Mouse (Mus musculus) heart, embryonic 15.5 days (tissue): ENCODE measurements around the gene Ect2. TPM values are rescaled to one million over a fixed set of nuclear protein-coding genes. Genes with fewer than 3 reads are reported as not detected.

Experiments
- ATAC-seq: fragments of 200-750 bp; cut with Nextera tagmentation; replicated peaks from 2 replicates; pipeline ENCODE4 v1.8.0; 2017; ENCODE audit warnings: low read depth, moderate TSS enrichment; ENCODE audit not compliant: insufficient number of reproducible peaks, insufficient read depth, low FRiP score
- H3K27ac ChIP-seq: fragments of 300-500 bp; sonication (generic); 2 replicates; pipeline ENCODE4 v1.5.1; 2015; ENCODE audit warnings: mild to moderate bottlenecking, inconsistent platforms
- H3K27me3 ChIP-seq: fragments of 300-500 bp; sonication (generic); 2 replicates; pipeline ENCODE4 v1.6.1; 2015; ENCODE audit warnings: inconsistent platforms
- H3K36me3 ChIP-seq: fragments of 300-500 bp; sonication (generic); 2 replicates; pipeline ENCODE4 v1.6.1; 2015; ENCODE audit warnings: mild to moderate bottlenecking, inconsistent platforms
- H3K4me1 ChIP-seq: fragments of 300-500 bp; sonication (generic); replicated peaks from 2 replicates; pipeline ENCODE4 v1.6.1; 2015; ENCODE audit warnings: inconsistent platforms
- H3K4me2 ChIP-seq: fragments of 300-500 bp; sonication (generic); 2 replicates; pipeline ENCODE4 v1.6.1; 2015; ENCODE audit warnings: inconsistent platforms, mild to moderate bottlenecking, moderate library complexity
- H3K4me3 ChIP-seq: fragments of 300-500 bp; sonication (generic); 2 replicates; pipeline ENCODE4 v1.5.1; 2015; ENCODE audit warnings: mild to moderate bottlenecking, inconsistent platforms
- H3K9ac ChIP-seq: fragments of 300-500 bp; sonication (generic); 2 replicates; pipeline ENCODE4 v1.6.1; 2015; ENCODE audit warnings: mild to moderate bottlenecking, inconsistent platforms
- H3K9me3 ChIP-seq: fragments of 300-500 bp; sonication (generic); replicated peaks from 2 replicates; pipeline ENCODE4 v1.6.1; 2016; ENCODE audit warnings: inconsistent platforms
- WGBS: fragments of 180-500 bp; shearing (Covaris S2); methylation state at CpG from one replicate; pipeline ENCODE4 v1.1.7; 2015; ENCODE audit warnings: mixed read lengths; 5-methylcytosine and 5-hydroxymethylcytosine counted together
- polyA plus RNA-seq: library from polyadenylated mRNA; unstranded; fragments of >200 nt; fragmentation: Nextera tagmentation; extraction: Ambion mirVana; gene quantifications from 2 replicates; pipeline ENCODE4 v1.2.1, GENCODE M21; 2015

Ect2 gene
- polyA plus RNA-seq, 1 experiment from 2014 or later = 40.5 TPM

DNA sequence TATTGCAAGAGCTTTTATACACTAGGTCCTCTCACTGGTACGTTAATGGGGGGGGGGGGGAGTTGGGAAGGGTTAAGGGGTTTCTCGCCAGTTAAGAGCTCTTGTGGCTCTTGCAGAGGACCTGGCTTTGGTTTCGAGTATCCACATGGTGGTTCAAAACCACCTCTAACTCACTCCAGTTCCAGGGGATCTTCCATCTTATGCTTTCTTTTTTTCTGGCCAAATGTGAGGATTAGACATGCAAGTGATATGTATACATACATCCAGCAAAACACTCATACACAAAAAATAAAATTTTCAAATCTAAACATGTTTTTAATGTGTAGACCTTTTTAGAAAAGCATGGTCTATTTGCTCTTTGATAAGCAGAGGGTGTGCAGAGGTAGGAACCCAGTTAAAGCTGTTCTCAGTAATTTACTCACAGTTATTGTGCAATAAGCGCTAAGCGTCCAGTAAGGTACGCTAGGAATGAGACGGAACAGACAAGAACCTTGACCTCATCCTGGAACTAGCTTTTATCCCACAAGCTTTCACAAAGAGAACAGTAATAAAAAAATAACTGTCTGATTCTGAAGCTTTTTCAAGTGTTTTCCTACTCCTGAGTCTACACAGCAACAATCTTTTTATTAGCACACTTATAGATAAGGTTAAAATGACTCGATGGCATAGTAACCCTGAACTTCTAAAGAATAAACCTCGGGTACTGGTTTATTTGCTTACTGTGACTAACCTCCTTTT lies 2.3 kb upstream of the Ect2 start:
- Histone ChIP-seq H3K27ac (peak overlapping the region; percentile 83), H3K27me3 (no peaks in the 10 kb centered on the region), H3K4me3 (no peak overlapping the region), H3K9ac (no peak overlapping the region), H3K4me1 (peaks cover 27% of the 10 kb centered on the region), H3K36me3 (no peaks in the 10 kb centered on the region), H3K4me2 (no peak overlapping the region), H3K9me3 (no peaks in the 10 kb centered on the region)
- 64% methylated on average over 9 of the region's 9 CpGs for WGBS
- no peak for ATAC-seq

- Histone ChIP-seq H3K36me3 (0 out of 2 replicates have a peak, but pooled peaks cover under 1% of the 10 kb centered on the region), H3K9ac (no peak overlapping the region), H3K27ac (peak overlapping the region; percentile 83), H3K4me2 (peak overlapping the region; percentile 5; the same call in 1 of the 2 replicates), H3K4me3 (no peak overlapping the region), H3K4me1 (peaks cover 27% of the 10 kb centered on the region), H3K9me3 (no peaks in the 10 kb centered on the region), H3K27me3 (no peaks in the 10 kb centered on the region)
- 21% methylated on average over 6 of the region's 6 CpGs for WGBS
- no peak for ATAC-seq
Observed at GRCm38 (mm10) chr3:27155051-27155855, 1.6 kb upstream of the Ect2 start.

GRCm38 (mm10) chr3:27154280-27154679 lies 602 bp upstream of the Ect2 start:
- H3K9ac ChIP-seq = peak overlapping the region; percentile 51

GRCm38 (mm10) chr3:27153191-27153671 lies 447 bp downstream of the Ect2 start:
- Histone ChIP-seq H3K4me3 (peak overlapping the region; percentile 97), H3K9ac (peak overlapping the region; percentile 82), H3K9me3 (no peaks in the 10 kb centered on the region), H3K4me2 (peak overlapping the region; percentile 72), H3K27ac (peak overlapping the region; percentile 76), H3K4me1 (peaks cover 27% of the 10 kb centered on the region), H3K27me3 (no peaks in the 10 kb centered on the region), H3K36me3 (peaks cover 18% of the 10 kb centered on the region; the same call in 1 of the 2 replicates)
- ATAC-seq = peak; percentile 31
- under 1% methylated on average over 31 of the region's 31 CpGs for WGBS

More at GRCm38 (mm10) chr3:27154280-27154679, 602 bp upstream of the Ect2 start:
- peaks cover 27% of the 10 kb centered on the region for H3K4me1 ChIP-seq
- no peaks in the 10 kb centered on the region for H3K27me3 ChIP-seq
- H3K27ac ChIP-seq = peak overlapping the region; percentile 83
- H3K36me3 ChIP-seq = 0 out of 2 replicates have a peak, but pooled peaks cover 9% of the 10 kb centered on the region
- 50% methylated on average over 2 of the region's 2 CpGs for WGBS
- no peaks in the 10 kb centered on the region for H3K9me3 ChIP-seq
- H3K4me3 ChIP-seq = peak overlapping the region; percentile 97
- H3K4me2 ChIP-seq = peak overlapping the region; percentile 72
- ATAC-seq = no peak

DNA sequence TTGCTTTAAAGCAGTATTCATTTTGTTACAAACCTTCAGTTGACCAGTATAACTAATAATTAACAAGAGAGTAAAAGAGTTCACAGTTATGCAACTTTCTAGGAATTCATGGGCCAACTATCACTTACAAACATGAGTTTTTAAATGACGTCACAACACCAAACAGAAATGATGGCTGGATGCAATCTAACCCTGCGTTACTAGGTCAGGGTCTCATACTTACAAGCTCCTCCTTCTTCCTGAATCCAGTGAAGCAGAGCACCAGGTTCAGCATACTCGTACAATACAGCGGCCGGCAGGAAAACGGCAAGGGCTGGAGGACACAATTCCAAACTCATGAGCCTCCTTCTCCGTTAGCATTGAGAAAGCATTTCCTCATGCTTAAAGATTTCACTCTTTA lies 7.9 kb downstream of the Ect2 start:
- Histone ChIP-seq H3K9ac (no peak overlapping the region), H3K4me1 (no peaks in the 10 kb centered on the region), H3K4me3 (no peak overlapping the region), H3K36me3 (peaks cover 55% of the 10 kb centered on the region), H3K27me3 (no peaks in the 10 kb centered on the region), H3K27ac (no peak overlapping the region), H3K4me2 (no peak overlapping the region), H3K9me3 (no peaks in the 10 kb centered on the region)
- WGBS = 91% methylated on average over 7 of the region's 7 CpGs
- ATAC-seq = no peak

- Histone ChIP-seq H3K4me1 (no peaks in the 10 kb centered on the region), H3K27ac (no peak overlapping the region), H3K9me3 (no peaks in the 10 kb centered on the region), H3K4me3 (no peak overlapping the region), H3K9ac (no peak overlapping the region), H3K36me3 (peaks cover 56% of the 10 kb centered on the region), H3K27me3 (no peaks in the 10 kb centered on the region), H3K4me2 (no peak overlapping the region)
- ATAC-seq = no peak
- 87% methylated on average over 7 of the region's 7 CpGs for WGBS
Observed at GRCm38 (mm10) chr3:27143570-27143969, 10.1 kb downstream of the Ect2 start.

- Histone ChIP-seq H3K4me1 (no peaks in the 10 kb centered on the region), H3K27me3 (no peaks in the 10 kb centered on the region), H3K9ac (no peak overlapping the region), H3K9me3 (no peaks in the 10 kb centered on the region), H3K4me2 (no peak overlapping the region), H3K27ac (no peak overlapping the region), H3K4me3 (no peak overlapping the region), H3K36me3 (peaks cover 72% of the 10 kb centered on the region)
- ATAC-seq = no peak
- 83% methylated on average over 8 of the region's 8 CpGs for WGBS
Observed at GRCm38 (mm10) chr3:27140101-27140500, 13.6 kb downstream of the Ect2 start.

DNA sequence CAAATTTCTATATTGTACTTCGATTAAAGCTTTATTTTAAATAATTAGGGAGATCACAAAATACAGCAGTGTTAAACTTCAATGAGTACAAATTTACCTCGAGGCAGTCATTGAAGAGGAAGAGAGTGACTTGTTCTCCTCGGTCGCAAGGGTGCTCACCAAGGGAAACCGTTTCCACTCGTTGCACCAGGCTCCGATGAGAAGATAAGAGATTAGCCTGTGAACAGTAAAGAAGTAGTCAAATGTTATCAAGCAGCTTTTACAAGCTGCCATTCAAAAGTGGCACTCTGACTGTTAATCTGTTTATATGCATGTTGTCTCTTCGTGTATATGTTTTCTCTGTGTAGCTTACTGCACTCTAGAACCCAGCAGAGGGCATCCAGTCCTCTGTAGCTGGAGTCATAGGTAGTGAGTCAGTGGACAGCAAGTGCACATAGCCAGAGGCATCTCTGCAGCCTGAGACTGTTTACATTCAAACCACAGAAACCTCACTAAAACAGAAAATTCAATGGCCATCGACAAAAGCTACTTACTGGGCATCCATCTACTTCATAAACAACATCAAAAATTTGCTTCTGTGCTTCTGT lies 31.7 kb downstream of the Ect2 start:
- peaks cover 53% of the 10 kb centered on the region for H3K36me3 ChIP-seq
- H3K27ac ChIP-seq = no peak overlapping the region
- H3K27me3 ChIP-seq = no peaks in the 10 kb centered on the region
- no peak overlapping the region for H3K9ac ChIP-seq
- H3K4me3 ChIP-seq = no peak overlapping the region
- no peak overlapping the region for H3K4me2 ChIP-seq
- WGBS = 75% methylated on average over 9 of the region's 9 CpGs
- no peak for ATAC-seq
- H3K9me3 ChIP-seq = no peaks in the 10 kb centered on the region
- no peaks in the 10 kb centered on the region for H3K4me1 ChIP-seq

- Histone ChIP-seq H3K36me3 (peaks cover 54% of the 10 kb centered on the region), H3K4me2 (no peak overlapping the region), H3K27me3 (no peaks in the 10 kb centered on the region), H3K27ac (no peak overlapping the region), H3K4me1 (no peaks in the 10 kb centered on the region), H3K9me3 (no peaks in the 10 kb centered on the region), H3K4me3 (no peak overlapping the region), H3K9ac (no peak overlapping the region)
- WGBS = 85% methylated on average over 6 of the region's 6 CpGs
- no peak for ATAC-seq
Observed at GRCm38 (mm10) chr3:27120932-27121331, 32.7 kb downstream of the Ect2 start.

GRCm38 (mm10) chr3:27118227-27118626 lies 35.5 kb downstream of the Ect2 start:
- no peak for ATAC-seq
- Histone ChIP-seq H3K4me2 (no peak overlapping the region), H3K27ac (no peak overlapping the region), H3K9ac (no peak overlapping the region), H3K27me3 (no peaks in the 10 kb centered on the region), H3K4me1 (no peaks in the 10 kb centered on the region), H3K36me3 (peaks cover 60% of the 10 kb centered on the region), H3K9me3 (no peaks in the 10 kb centered on the region), H3K4me3 (no peak overlapping the region)
- 67% methylated on average over 4 of the region's 4 CpGs for WGBS

- no peak overlapping the region for H3K4me3 ChIP-seq
- H3K27me3 ChIP-seq = no peaks in the 10 kb centered on the region
- H3K9me3 ChIP-seq = no peaks in the 10 kb centered on the region
- no peak overlapping the region for H3K27ac ChIP-seq
- H3K4me1 ChIP-seq = no peaks in the 10 kb centered on the region
- no peak for ATAC-seq
- H3K36me3 ChIP-seq = peaks cover 39% of the 10 kb centered on the region
- H3K4me2 ChIP-seq = no peak overlapping the region
- no peak overlapping the region for H3K9ac ChIP-seq
Observed at GRCm38 (mm10) chr3:27110860-27111259, 42.8 kb downstream of the Ect2 start.
